Mouse (Mus musculus): ENCODE measurements around the gene Mturn.

The Mturn gene

DNA sequence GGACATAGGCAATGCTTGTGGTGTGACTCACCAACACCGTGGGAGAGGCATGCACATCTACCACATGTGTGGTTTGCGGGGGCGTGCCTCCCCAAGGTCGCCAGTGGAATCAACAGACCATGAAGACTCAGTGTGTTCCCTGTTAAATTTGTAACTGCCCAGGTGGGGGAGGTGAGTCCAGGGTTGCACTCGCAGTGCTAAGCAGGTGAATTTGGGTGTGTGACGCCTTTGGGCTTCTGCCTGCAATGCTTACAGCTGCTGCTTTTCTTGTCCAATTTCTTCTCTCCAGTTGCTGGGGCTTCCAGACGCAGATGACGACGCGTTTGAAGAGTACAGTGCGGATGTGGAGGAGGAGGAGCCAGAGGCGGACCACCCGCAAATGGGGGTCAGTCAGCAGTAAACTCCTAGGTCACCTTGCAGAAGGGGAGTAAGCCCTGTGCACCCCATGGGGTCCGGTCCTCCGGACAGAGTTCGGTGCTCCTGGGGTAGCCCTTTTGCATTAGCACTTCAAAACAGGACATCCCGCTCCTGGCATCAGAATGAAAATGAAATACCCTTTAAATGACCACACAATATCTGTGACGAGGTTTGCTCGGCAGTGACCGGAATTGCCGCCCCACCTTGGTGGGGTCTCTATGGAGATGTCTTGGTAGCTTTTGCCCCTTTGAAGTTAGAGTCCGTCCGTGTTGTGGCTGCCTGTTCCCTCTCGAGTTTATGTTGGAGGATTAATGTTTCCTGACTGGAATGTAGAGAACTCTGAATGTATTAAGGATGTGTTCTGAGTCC lies 17.5 kb downstream of the Mturn start:
- no peak for DNase-seq (ENCODE audit: low spot score)

DNA sequence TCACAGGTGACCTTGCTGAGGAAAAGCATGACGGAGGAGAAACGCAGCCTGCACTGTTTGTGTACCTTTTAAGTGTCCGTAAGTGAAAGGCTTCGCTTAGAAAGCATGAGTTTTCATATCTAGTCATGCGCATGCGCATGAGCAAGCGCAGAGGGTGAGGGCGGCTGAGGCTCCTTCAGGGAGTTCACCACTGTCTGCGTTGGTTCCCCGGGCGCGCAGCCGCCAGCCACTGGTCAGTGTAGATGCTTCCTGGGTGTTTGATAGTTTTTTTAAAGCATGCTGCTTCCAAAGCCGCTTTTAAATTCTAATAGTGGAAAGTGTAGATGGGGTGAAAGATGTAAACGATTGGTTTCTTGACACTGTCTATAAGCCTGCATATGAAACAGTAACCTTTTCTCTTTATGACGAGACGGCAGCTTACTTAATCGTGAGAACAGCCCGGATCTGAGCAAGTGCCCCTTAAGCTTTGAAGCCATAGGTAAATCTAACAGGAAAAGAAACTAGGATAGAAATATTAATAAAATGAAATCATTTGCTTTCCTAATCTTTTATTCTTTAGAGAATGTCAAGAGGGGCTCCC lies 18.1 kb downstream of the Mturn start:
- DNase-seq (ENCODE audit: low spot score) = peak; percentile 61

DNA sequence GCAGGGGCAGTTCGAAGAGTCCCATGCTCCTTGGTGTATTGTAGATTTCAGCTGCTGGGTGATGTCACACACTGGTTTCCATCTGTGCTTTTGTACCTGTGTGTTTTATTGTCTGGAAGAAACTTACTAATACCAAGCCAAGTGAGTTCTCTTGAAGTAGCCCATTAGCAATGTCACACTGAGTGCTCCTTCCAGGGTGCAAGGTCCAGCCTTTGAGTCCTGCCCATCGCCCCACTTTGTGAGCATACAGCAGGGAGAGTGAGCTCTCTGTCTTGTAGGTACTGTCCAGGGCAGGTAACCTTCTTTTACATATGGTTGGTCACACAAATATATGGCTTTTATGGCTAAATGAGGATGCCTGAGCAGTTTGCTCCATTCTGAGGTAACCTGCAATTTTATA lies 19.1 kb downstream of the Mturn start:
- DNase-seq (ENCODE audit: low spot score) = no peak

DNA sequence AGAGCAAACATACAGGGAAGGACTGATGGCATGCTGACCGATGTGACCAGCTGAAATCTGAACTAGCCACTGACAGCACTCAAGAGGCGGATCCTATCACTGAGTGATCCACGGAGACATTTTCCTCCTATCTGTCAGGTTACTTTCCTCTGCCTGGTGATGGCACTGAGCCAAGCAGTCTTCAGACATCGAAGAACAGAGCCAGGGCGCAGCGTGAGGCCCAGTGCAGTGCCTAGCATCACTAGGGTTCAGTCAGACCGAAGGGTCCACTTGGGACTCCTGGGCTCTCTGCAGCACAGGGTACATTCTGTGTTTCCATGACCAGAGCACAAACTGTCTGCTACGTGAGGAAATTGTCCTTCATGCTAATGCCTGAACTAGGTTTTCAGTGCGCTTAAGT lies 20.5 kb downstream of the Mturn start:
- DNase-seq (ENCODE audit: low spot score) = no peak

DNA sequence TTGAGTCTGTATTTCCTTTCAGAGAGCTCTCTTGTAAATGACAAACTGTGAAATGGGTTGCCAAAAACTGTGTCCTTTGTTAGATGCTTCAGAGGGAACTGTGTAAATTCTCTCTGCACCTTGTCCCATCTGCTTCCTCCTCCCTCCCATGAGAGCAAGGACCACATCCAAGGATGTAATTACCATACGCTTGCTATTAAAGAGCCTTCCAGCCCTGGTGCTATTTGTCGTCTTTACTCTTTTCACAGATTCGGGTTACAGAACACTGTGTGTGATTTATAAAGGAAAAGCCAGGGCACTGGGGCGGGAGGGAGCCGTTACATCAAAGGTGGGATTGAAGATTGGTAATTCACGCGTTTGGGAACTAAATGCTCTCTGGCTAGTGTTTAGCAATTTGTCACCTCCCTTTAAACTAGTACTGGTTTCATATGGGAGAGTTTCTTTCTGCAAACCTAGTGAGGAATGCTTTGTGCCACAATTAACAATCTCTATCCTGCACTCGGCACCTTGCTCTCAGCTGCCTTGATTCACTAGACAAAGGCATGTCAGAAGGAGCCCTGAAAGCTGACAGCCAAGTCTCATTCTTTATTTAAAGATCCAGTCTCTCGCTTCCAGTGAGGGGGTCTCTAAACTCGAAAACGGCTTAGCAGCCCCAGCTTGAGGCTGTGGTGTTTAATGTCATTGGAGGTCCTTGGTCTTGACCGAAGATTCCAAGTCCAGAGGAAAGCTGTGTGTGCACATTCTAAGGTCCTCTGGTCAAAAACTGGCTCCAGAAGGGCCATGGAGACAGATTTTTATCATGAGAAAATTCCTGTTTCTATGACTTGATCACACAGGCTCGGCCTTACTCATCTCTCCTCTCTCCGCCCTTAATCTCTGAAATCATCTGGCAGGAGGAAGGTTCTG lies 22.5 kb downstream of the Mturn start:
- DNase-seq (ENCODE audit: low spot score) = no peak

DNA sequence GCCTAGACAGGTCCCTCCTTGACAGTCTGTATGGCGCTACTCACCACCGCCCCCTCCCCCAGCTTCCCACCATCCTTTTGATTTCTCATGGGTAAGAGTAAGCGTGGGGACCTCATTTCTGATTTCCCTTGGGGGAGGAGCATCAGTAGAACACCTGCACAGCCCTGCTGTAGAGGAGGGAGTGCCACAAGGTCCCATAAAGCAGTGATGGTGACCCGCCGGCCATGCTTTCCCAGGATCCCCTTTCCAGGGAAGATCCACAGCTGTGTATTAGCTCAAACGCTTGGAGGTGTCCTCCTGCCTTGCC lies 23.1 kb downstream of the Mturn start:
- DNase-seq (ENCODE audit: low spot score) = no peak

DNA sequence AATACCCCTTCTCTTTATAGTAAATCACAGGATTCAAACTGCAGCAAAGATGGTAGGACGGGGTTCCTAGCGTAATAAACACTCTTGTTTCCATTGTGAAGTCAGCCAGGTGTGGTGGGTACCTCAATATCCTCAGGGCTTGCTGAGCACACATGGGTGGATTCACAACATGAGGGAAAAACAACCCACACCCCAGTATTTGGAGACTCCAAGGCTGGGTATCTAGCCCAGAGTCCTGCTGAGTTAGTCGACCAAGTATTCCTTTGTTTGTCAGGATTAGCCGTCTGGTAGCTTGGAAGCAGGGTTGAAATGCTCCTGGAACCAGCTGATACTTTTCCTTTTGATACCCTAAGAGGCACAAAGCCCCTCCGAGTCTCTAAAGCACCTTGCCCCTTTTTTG lies 23.4 kb downstream of the Mturn start:
- no peak for DNase-seq (ENCODE audit: low spot score)

DNA sequence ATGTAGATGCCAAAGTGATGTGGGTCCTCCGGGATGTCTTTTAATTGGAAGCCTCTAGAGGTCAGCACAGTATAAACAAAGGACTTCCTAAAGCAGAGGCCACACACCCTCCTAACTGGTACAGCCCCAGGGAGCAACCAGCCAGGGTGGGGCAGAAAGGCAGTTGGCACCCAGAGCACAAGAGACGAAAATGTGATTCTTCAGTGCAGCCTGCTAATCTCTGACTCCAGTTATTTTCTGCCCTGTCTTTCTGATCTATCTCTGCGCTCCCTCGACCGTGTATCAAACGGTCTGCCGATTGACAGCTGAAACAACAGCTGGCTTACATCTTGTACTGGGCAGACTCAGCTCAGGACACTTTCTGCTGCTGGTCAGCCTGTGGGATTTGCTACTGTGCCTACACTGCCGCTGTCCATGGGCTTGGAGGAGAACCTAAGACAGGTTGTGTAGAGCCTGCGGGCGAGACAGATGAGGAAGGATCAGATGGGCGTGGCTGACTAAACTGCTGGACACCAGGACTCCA lies 24.0 kb downstream of the Mturn start:
- peak; percentile 41 for DNase-seq (ENCODE audit: low spot score)

DNA sequence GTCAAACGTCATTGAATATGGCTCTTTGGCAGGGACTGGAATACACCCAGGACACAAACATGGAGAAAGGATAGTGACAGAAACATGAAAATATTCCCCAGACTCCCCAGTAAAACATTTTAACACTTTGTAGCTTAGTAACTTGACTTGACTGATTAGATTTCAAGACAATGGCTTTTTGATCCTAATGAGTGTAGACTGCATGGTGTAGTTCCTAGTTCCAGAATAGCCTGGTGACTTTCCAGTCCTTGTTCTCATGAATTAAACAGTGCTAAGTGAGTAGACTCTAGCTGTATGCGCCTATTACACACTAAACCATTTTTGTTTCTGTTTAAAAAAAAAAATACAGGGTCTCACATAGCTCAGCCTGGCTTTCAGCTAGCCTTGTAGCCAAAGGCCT lies 24.7 kb downstream of the Mturn start:
- DNase-seq (ENCODE audit: low spot score) = no peak

DNA sequence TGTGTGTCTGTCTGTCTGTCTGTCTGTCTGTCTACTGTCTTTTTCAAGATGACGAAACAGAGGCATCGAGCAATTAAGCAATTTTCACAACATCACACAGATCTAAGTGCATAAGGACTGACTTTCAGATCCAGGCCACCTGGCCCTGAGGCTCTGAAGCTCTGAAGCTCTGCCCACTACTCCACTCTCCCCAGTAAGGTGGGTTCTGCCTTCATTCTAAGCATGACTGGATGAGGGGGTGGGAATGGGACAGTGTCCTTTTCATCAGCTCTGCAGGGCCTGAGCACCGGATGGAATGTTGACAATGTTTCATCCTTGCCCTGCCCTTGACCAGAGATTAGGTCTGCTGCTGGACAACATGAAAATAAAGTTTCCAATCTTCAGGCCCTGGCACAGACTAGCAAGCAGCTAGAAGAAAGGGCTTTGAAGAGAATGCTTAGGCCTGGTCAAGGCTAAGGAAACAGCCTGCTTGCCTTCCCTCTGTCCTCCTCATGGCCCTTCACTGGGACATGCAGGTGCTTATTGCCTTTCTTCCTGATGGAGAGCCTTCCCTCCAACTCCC lies 25.3 kb downstream of the Mturn start:
- no peak for DNase-seq (ENCODE audit: low spot score)

DNA sequence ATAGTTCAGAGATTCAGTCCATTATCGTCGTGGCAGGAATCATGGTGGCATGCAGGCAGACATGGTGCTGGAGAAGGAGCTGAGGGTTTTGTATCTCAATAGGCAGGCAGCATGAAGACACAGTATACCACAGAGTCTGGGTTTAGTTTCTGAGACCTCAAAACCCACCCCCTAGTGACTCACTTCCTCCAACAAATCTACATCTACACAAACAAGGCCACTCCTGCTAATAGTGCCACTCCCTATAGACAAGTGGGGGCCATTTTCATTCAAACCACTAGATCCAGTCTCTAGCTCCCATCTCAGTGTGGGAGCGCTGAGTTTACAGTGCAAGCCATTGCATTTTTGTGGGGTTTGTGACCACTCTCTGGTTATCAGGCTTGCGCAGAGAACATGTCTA lies 27.2 kb downstream of the Mturn start:
- DNase-seq (ENCODE audit: low spot score) = no peak

DNA sequence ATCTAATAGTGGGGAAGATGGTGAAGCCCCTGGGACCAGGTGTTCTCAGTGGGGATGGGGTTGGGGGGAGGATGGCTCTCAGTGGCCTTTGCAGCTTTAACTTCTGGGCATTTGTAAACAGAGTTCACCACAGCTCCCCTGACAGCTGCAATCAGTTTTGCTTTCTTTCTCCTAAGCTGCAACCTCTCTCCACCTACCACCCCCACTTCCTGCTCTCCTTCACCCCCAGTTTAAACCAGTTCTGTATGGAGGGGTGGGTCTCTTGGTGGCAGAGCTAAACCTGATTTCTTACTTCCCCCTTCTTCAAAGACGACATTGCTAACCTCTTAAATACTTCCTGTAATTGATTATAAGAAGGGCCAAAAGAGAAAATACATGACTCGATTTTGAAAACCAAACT lies 34.3 kb downstream of the Mturn start:
- DNase-seq (ENCODE audit: low spot score) = no peak

DNA sequence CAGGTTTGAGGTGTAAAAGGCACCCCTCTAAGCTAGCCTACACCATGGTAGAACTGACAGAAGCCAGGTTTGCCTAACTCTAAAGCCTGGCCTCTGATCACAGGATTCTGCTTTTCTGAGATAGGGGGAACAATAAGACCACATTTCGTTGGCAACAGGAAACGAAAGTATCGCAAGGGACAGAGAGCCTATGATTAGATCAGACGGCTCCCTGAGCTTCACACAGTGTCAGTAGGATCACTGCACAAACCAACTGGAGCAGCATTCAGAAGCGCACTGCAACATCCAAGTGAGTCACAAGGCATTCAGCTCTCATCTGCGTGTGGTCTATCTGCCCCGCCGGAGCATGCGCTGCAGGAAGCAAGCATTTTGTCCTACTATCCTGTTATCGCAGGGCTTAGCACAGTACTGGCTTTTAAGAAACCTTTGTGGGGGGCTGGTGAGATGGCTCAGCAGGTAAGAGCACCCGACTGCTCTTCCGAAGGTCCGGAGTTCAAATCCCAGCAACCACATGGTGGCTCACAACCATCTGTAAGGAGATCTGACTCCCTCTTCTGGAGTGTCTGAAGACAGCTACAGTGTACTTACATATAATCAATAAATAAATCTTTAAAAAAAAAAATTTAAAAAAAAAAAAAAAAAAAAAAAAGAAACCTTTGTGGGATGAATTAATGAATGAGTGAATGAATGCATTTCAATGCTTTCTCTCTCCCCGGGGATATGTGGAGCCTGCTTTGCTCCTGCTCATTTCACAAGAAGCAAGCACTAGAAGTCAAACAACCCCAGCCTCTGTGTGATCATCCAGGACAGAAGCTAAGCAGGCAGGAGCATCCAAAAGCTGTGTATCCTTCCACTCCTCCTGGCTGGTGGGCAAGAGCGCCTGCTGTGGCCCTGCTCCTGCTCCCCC lies 37.6 kb downstream of the Mturn start:
- no peak for DNase-seq (ENCODE audit: low spot score)

DNA sequence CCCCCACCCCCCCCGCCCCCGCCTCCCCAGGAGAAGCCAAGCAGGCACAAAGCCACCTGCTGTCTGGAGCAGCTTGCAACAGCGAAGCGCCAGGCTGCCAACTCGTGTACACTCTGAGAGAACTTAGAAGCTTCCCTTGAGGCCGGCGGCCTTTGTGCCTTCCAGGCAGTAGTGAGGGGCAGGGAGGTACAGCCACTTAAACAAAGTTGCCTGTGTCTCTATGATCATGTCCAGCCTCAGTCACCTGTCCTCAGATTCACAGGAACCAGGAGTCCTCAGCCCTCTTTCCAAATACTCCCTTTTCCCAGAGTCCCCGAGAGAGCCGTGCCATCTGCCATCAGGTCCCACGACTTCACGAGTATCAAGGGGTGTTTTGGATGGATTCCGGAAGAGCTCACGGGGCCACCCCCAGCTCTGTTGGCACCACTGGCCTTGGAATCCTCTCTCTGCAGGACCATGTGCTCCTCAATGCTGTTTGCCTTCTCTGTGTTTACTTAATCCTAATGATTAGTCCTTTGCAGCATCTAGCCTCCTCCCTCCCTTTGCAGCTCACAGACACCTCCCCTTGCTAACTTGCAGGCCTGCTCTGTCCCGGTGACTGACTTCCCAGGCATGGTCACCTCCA lies 38.4 kb downstream of the Mturn start:
- no peak for DNase-seq (ENCODE audit: low spot score)

DNA sequence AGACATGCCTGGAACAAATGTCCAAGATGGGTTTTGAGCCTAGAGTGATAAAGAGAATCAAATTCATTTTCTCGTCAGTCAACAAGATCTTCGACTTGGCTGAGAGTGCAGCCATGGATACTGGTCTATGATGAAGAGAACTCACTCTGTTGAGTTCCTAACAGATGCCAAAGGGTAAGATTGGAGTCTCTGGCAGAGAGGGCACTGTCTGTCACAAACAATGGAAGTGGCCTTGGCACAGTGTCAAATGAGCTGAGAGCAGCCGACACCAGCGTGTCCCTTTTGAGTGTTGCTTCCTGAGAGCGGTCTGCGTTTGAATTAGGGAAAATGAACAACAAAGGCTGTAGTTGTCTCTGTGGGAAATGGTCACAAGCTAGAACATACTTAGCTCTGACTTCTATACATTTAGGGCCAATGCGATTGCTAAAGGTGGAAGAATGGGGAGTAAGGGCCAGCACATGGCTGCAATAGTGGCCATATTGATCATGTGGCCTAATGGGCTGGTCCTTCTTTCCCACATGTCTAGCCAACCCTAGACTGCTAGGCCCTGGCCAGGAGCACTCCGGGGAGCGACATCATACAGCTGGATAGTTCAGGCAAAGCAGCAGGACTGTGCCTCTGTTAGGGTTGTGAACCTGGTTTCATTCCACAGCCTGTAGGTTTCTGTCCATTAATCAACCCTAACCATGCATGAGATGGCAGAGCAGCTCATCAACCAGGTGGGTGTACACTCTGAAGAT lies 39.3 kb downstream of the Mturn start:
- no peak for DNase-seq (ENCODE audit: low spot score)

DNA sequence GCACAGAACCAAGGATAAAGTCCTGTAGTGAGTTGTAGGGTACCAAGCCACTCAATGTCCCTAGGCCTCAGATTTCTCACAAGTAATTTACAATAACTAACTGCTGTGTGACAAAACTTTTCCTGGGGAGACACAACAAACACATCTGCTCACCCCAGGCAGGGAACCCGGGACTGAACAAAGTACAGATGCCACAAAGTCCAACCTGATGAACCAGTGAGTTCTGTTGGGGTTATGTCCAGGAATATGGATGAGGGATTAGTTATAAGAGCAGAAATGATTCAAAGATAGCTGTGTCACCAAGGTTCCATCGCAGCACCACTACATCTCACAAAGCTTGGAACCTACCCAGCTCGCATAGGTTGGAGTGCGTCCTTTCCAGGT lies 39.8 kb downstream of the Mturn start:
- no peak for DNase-seq (ENCODE audit: low spot score)

DNA sequence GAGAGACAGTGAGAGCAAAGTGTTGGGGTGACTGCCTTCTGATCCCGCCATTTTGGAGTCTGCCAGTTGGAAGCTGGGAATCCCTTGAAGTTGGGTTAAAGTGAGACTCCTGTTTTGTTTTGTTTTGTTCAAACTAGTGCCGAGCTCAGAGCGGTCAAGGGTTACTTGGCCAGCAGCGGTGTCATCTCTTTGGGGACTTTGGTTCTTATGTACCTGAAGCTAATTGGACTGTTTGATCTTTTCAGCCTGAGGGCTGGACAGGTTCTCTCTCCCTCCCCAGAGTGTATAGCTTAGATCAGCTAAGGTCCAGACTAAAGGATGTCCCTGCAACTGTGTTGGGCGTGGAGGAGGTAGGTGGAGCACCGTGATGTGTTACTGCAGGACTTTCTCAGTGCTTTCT lies 44.9 kb downstream of the Mturn start:
- no peak for DNase-seq (ENCODE audit: low spot score)

DNA sequence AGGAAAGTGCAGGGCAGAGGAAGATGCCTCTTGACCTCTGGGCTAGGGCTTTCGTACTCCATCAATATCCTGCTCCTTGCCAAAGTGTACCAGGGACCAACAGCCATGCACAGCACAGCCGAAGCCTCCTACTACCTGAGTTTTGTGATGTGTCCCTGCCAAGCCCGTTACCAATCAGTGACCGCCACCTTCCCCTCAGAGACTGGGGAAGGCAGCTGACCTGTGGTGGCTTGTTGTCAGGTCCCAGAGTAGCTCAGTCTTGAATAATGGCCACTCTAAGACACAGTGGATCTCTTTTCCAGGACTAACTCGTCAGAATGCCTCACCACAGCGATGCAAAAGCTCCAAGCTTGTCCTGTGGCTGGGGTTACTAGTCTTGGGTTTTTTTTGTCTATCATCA lies 45.4 kb downstream of the Mturn start:
- no peak for DNase-seq (ENCODE audit: low spot score)

DNA sequence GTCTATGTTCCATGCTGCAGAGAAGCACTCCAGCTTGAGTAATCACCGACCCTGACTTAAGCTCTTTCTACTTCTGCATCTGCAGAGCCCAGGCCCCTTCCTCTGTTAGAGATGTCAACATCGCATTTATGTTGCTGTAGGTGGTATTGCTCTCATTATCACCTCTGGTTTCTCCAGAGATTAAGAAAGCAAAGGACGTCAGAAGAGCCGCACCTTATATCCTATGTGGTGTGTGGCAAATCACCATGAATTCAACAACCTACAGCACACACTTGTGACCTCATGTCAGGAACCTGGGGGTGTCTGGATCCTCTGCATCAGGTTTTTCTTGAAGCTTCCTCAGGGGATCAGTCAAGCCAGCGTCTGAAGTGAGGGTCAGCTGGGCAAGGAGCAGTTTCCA lies 46.0 kb downstream of the Mturn start:
- DNase-seq (ENCODE audit: low spot score) = no peak

DNA sequence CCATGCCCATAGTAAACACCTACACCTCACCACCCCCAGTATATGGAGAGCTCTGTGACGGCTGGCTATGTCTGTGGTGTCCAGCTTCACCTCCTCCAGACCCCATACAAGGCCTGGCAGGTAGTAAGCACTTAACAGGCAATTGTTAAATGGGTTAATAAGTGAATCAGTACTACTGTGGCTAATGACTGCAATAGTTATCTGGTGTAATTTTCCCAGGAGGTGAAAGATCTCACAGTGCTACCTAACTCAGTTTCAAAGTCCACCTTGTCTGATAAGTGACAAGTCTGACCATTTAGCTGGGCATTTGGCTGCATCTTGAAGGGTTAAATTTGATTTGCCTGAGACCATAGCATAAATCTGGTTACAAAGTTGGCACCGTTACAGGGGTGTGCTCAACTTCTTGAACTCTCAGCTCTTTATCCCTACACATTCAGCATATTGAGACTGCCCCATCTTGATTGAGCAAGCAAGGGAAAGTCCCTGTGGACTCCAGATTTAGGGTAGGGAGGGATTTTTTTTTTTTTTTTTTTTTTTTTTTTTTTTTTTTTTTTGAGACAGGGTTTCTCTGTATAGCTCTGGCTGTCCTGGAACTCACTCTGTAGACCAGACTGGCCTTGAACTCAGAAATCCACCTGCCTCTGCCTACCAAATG lies 48.2 kb downstream of the Mturn start:
- no peak for DNase-seq (ENCODE audit: low spot score)

Measured in MN1 (cell line).